9 mouse cellular contexts compared by ENCODE assay signal in genomic region chr19:42443887-42444409, GRCm38 (mm10). TPM values are rescaled to one million over a fixed set of nuclear protein-coding genes. Genes with fewer than 3 reads are reported as not detected.
DNase-seq lines count a peak whose midpoint lies in the region; ATAC-seq and TF ChIP-seq lines count a peak whose summit lies in the region.
"Had no signal": no experiment of that assay in that cellular context is flagged by ENCODE, and none has a peak within 500 bp of the region (broad histone marks: within the 10 kb centered on the region; RNA-seq: fewer than 3 reads in every experiment).

No protein-coding gene starts in this region.

- peak; percentile 67; the same call in 1 of the 2 replicates for TF ChIP-seq CTCF in liver, adult 2 months (IDR thresholded peaks at IDR 0.05; ENCODE audit: low read depth, low read length)
- TF ChIP-seq CTCF in bone marrow, adult 2 months (IDR thresholded peaks at IDR 0.05; ENCODE audit: control insufficient read depth, insufficient read depth, low read length): peak; percentile 62

- TF ChIP-seq POLR2A in liver, adult 2 months (IDR thresholded peaks at IDR 0.05; ENCODE audit: extremely low read depth, insufficient read depth, low read length): no peak
- TF ChIP-seq POLR2A in bone marrow, adult 2 months (IDR thresholded peaks at IDR 0.05; ENCODE audit: borderline replicate concordance, control insufficient read depth, low read depth, low read length): no peak

- peak; percentile 14 for DNase-seq in cerebellum, adult 11 months
- DNase-seq in liver, adult 2 months (ENCODE audit: extremely low read depth, low read depth, low spot score): peak; percentile 20
- DNase-seq in liver, embryonic 11.5 days (ENCODE audit: low spot score): no peak
- peak; percentile 34 for DNase-seq in lung, postnatal 10 days
- DNase-seq in urinary bladder, postnatal 4 days (ENCODE audit: low spot score in 2 of 2): no peak

- no peaks in the 10 kb centered on the region for H3K9me3 ChIP-seq in liver, embryonic 11.5 days (ENCODE audit: control insufficient read depth, low read length)
- no peaks in the 10 kb centered on the region for H3K9me3 ChIP-seq in forebrain, embryonic 13.5 days (replicated peaks)
- H3K9me3 ChIP-seq: neural tube, embryonic 12.5 days had no signal

- no peak for ATAC-seq in cerebellum, adult (ENCODE audit: insufficient number of reproducible peaks, low FRiP score, low TSS enrichment)
- no peak for ATAC-seq in liver, embryonic 11.5 days (replicated peaks; ENCODE audit: low FRiP score)
- ATAC-seq in forebrain, embryonic 13.5 days: peak; percentile 50

- WGBS in liver, adult 2 months: 16% methylated on average over 3 of the region's 3 CpGs
- 9% methylated on average over 3 of the region's 3 CpGs for WGBS in liver, embryonic 11.5 days
- 8% methylated on average over 3 of the region's 3 CpGs for WGBS in bone marrow, adult 2 months
- 12% methylated on average over 3 of the region's 3 CpGs for WGBS in forebrain, embryonic 13.5 days

- no peak overlapping the region for H3K4me2 ChIP-seq in liver, embryonic 11.5 days
- H3K4me2 ChIP-seq in forebrain, embryonic 13.5 days: no peak overlapping the region
- H3K4me2 ChIP-seq: neural tube, embryonic 12.5 days had no signal

- no peaks in the 10 kb centered on the region for H3K27me3 ChIP-seq in liver, adult 2 months (ENCODE audit: control insufficient read depth, insufficient read depth, low read length)
- H3K27me3 ChIP-seq in liver, embryonic 11.5 days (replicated peaks; ENCODE audit: control insufficient read depth, insufficient read depth, low read length): no peaks in the 10 kb centered on the region; the same call in 1 of the 2 replicates
- H3K27me3 ChIP-seq in forebrain, embryonic 13.5 days: no peaks in the 10 kb centered on the region
- H3K27me3 ChIP-seq: neural tube, embryonic 12.5 days had no signal

- H3K4me1 ChIP-seq in liver, adult 2 months (ENCODE audit: control insufficient read depth, insufficient read depth, low read length): no peaks in the 10 kb centered on the region
- H3K4me1 ChIP-seq in liver, embryonic 11.5 days (replicated peaks; ENCODE audit: control insufficient read depth, insufficient read depth, low read length): no peaks in the 10 kb centered on the region
- H3K4me1 ChIP-seq in bone marrow, adult 2 months (ENCODE audit: control insufficient read depth, insufficient read depth, low read length): no peaks in the 10 kb centered on the region
- H3K4me1 ChIP-seq in forebrain, embryonic 13.5 days: 0 out of 2 replicates have a peak, but pooled peaks cover 4% of the 10 kb centered on the region

- H3K27ac ChIP-seq in liver, adult 2 months (replicated peaks; ENCODE audit: insufficient read depth, low read depth, low read length): no peak overlapping the region
- H3K27ac ChIP-seq in liver, embryonic 11.5 days (ENCODE audit: low read depth, low read length): no peak overlapping the region
- no peak overlapping the region for H3K27ac ChIP-seq in bone marrow, adult 2 months (ENCODE audit: control insufficient read depth, insufficient read depth, low read depth, low read length, poor library complexity)
- no peak overlapping the region for H3K27ac ChIP-seq in forebrain, embryonic 13.5 days
- H3K27ac ChIP-seq: neural tube, embryonic 12.5 days had no signal

- no peaks in the 10 kb centered on the region for H3K36me3 ChIP-seq in liver, adult 2 months (ENCODE audit: control insufficient read depth, insufficient read depth, low read length)
- no peaks in the 10 kb centered on the region for H3K36me3 ChIP-seq in liver, embryonic 11.5 days (ENCODE audit: control insufficient read depth, insufficient read depth, low read length)
- no peaks in the 10 kb centered on the region for H3K36me3 ChIP-seq in forebrain, embryonic 13.5 days (ENCODE audit: poor library complexity, severe bottlenecking)
- H3K36me3 ChIP-seq: neural tube, embryonic 12.5 days had no signal

- H3K79me2 ChIP-seq in liver, adult 2 months (ENCODE audit: control insufficient read depth, insufficient read depth, low read length): no peaks in the 10 kb centered on the region

- no peak overlapping the region for H3K9ac ChIP-seq in liver, adult 2 months (ENCODE audit: low read depth, low read length)
- no peak overlapping the region for H3K9ac ChIP-seq in liver, embryonic 11.5 days (ENCODE audit: low read depth, low read length)
- H3K9ac ChIP-seq in forebrain, embryonic 13.5 days: no peak overlapping the region
- H3K9ac ChIP-seq: neural tube, embryonic 12.5 days had no signal

- no peak overlapping the region for H3K4me3 ChIP-seq in liver, adult 2 months (ENCODE audit: insufficient read depth, low read depth, low read length)
- H3K4me3 ChIP-seq in liver, embryonic 11.5 days (ENCODE audit: low read depth, low read length): no peak overlapping the region
- H3K4me3 ChIP-seq in bone marrow, adult 2 months (replicated peaks; ENCODE audit: control insufficient read depth, low read depth, low read length): no peak overlapping the region
- H3K4me3 ChIP-seq in forebrain, embryonic 13.5 days: no peak overlapping the region
- H3K4me3 ChIP-seq: neural tube, embryonic 12.5 days had no signal

RNA-seq across cellular contexts. Expression of gene Crtac1, which starts 12.4 kb away (rescaled TPM):
- not detected in 2 replicates for total RNA-seq in liver, adult 2 months (2014; rRNA removed)
- not detected in 2 replicates for polyA plus RNA-seq in liver, adult 2 months (2012; rRNA removed)
- polyA plus RNA-seq in liver, embryonic 11.5 days (2014; fragmentation: Nextera tagmentation; extraction: Ambion mirVana): 0.06 and 0.10 TPM in 2 replicates
- 1.7 and 12.3 TPM in 2 replicates for polyA plus RNA-seq in bone marrow, adult 2 months (2011; ENCODE audit: insufficient read depth, insufficient read length, low replicate concordance, missing spikeins)
- polyA plus RNA-seq in forebrain, embryonic 13.5 days (2015; fragmentation: Nextera tagmentation; extraction: Ambion mirVana): 12.0 and 14.1 TPM in 2 replicates

Comparison
In these comparisons a context has a peak if more than half of its experiments do, and no peak if none do; other contexts are left out.
1. DNase-seq: peak in cerebellum, adult 11 months (single experiment), liver, adult 2 months (single experiment) and lung, postnatal 10 days (single experiment); none in liver, embryonic 11.5 days (single experiment) and urinary bladder, postnatal 4 days (0 of 2).